Mouse (Mus musculus) embryonic fibroblast, embryonic 13.5 days (primary cell): ENCODE data around the gene Mfsd7a.
A peak's percentile ranks its signal among the peaks of the same experiment; 100 is the strongest.

ENCODE experiments used
- CTCF ChIP-seq: IDR thresholded peaks from 2 replicates; pipeline ENCODE4 v1.5.1; 2011; ENCODE audit warnings: mild to moderate bottlenecking, control low read depth, low read length, moderate library complexity, borderline replicate concordance; ENCODE audit not compliant: insufficient read depth
- POLR2A ChIP-seq: IDR thresholded peaks from 2 replicates; pipeline ENCODE4 v1.6.1; 2011; ENCODE audit warnings: low read depth, mild to moderate bottlenecking, control low read depth, low read length, moderate library complexity

DNA sequence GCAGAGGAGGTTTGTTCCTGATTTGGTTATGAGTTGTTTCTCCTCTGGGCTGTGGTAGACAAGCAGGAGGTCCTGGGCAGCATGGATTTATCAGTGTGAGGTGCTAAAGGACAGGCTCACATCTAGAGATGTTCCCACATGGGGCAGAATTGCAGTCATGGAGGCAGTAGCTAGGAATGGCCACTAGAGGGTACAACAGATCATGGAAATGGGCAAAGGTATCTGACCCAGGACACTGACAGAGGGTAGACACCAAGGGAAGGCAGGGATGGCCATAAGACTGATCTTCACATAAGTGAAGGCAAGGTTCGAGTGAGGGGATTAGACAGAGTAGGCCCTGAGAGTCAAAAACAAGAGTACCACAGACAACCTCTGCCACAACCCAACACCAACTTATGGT is 21.5 kb downstream of the Mfsd7a start:
- TF ChIP-seq POLR2A (no peak), CTCF (peak; percentile 27; the same call in 1 of the 2 replicates)
